Mouse (Mus musculus) C2C12 (cell line): ENCODE data around the gene Nr1h2.

Source experiments
- CEBPB ChIP-seq: IDR thresholded peaks from one replicate; pipeline ENCODE4 v1.6.1; 2011; ENCODE audit warnings: low read depth, mild to moderate bottlenecking, control low read depth, moderate library complexity
- CTCF ChIP-seq: IDR thresholded peaks from one replicate; pipeline ENCODE4 v1.5.1; 2011; ENCODE audit not compliant: control insufficient read depth, insufficient read depth, insufficient read length
- FOSL1 ChIP-seq: IDR thresholded peaks from one replicate; pipeline ENCODE4 v1.8.0; 2011; ENCODE audit warnings: mild to moderate bottlenecking, low read length; ENCODE audit not compliant: poor library complexity, insufficient read depth, severe bottlenecking
- MAX ChIP-seq: IDR thresholded peaks from one replicate; pipeline ENCODE4 v1.6.1; 2011; ENCODE audit warnings: mild to moderate bottlenecking, control low read depth
- MYOD1 ChIP-seq: IDR thresholded peaks from one replicate; pipeline ENCODE4 v1.6.1; 2011; ENCODE audit warnings: low read depth; ENCODE audit not compliant: control insufficient read depth, insufficient read length
- MYOG ChIP-seq: IDR thresholded peaks from one replicate; pipeline ENCODE4 v1.6.1; 2011; ENCODE audit not compliant: control insufficient read depth, insufficient read length; ENCODE audit errors: extremely low read depth
- USF1 ChIP-seq: IDR thresholded peaks from one replicate; pipeline ENCODE4 v1.6.1; 2011; ENCODE audit warnings: low read depth, mild to moderate bottlenecking, control low read depth, moderate library complexity

DNA sequence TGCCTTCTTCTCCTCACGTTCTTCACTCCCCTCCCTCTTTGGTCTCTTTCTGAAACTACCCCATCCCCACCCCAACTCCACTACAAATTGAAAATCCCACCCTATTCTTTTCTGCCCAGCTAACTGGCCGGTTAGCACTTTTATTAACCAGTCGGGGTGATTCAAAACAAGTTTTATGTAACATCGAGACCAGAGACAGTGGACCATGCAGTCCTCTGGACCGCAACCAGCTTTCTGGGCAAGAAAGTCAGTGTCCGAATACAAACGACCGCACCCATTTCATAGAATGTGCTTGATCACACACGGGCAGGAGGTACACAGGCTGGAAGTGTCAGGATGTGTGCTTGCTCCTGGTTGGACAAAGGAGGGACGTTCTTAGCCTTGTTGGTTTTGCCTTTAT is 10.7 kb upstream of the Nr1h2 start:
- TF ChIP-seq CTCF: no peak
- TF ChIP-seq MAX: no peak
- TF ChIP-seq USF1: no peak
- no peak for TF ChIP-seq MYOG
- no peak for TF ChIP-seq MYOD1
- no peak for TF ChIP-seq CEBPB
- no peak for TF ChIP-seq FOSL1
